Mouse (Mus musculus) spleen, adult 2 months (tissue): Measurements from ENCODE around the gene Jakmip3. TPM values are rescaled to one million over a fixed set of nuclear protein-coding genes. Genes with fewer than 3 reads are reported as not detected.

Experiments used
- DNase-seq, 2 experiments: peaks; one replicate each; pipeline versions ENCODE4 v3.0.0 to v3.0.0-alpha.2; 2012 to 2021; ENCODE audit warnings: low spot score in 2 of 2, low read depth in 1 of 2
- H3K27ac ChIP-seq: fragments of 200-500 bp; 2 replicates; pipeline ENCODE4 v1.5.1; 2012; ENCODE audit warnings: low read length, inconsistent platforms; ENCODE audit not compliant: insufficient read depth
- H3K27me3 ChIP-seq: fragments of 200-500 bp; 2 replicates; pipeline ENCODE4 v1.6.1; 2012; ENCODE audit warnings: mild to moderate bottlenecking, moderate library complexity, low read length, inconsistent platforms; ENCODE audit not compliant: control insufficient read depth, insufficient read depth
- H3K36me3 ChIP-seq: fragments of 200-500 bp; 2 replicates; pipeline ENCODE4 v1.6.1; 2012; ENCODE audit warnings: mild to moderate bottlenecking, low read length, inconsistent platforms; ENCODE audit not compliant: control insufficient read depth, insufficient read depth
- H3K4me1 ChIP-seq: fragments of 200-500 bp; 2 replicates; pipeline ENCODE4 v1.6.1; 2011; ENCODE audit warnings: inconsistent platforms; ENCODE audit not compliant: control insufficient read depth, insufficient read depth, insufficient read length
- H3K4me3 ChIP-seq: fragments of 200-500 bp; 2 replicates; pipeline ENCODE4 v1.5.1; 2011; ENCODE audit warnings: mild to moderate bottlenecking, inconsistent platforms; ENCODE audit not compliant: insufficient read depth, insufficient read length; ENCODE audit errors: extremely low read depth
- CTCF ChIP-seq: fragments of 200-500 bp; IDR thresholded peaks from 2 replicates; pipeline ENCODE4 v1.5.1; 2011; ENCODE audit warnings: mild to moderate bottlenecking, inconsistent platforms; ENCODE audit not compliant: insufficient read depth, insufficient read length, insufficient replicate concordance; ENCODE audit errors: extremely low read depth
- POLR2A ChIP-seq: fragments of 200-500 bp; IDR thresholded peaks from 2 replicates; pipeline ENCODE4 v1.6.1; 2011; ENCODE audit warnings: low read depth, low read length, inconsistent platforms
- WGBS: fragments of 180-500 bp; shearing (Covaris S2); methylation state at CpG from one replicate; pipeline ENCODE4 v1.1.7; 2018; 5-methylcytosine and 5-hydroxymethylcytosine counted together
- polyA plus RNA-seq: library from polyadenylated mRNA; depleted of rRNA; stranded (reverse); fragments of >200 nt; gene quantifications from 2 replicates; pipeline ENCODE4 v1.2.3, GENCODE M21; 2012

The Jakmip3 gene
- polyA plus RNA-seq, 1 experiment = 0.37 TPM

GRCm38 (mm10) chr7:139021326-139021725, 80.8 kb downstream of the Jakmip3 start:
- 82% methylated on average over 1 of the region's 1 CpGs for WGBS
- H3K4me3 ChIP-seq = no peak overlapping the region
- TF ChIP-seq POLR2A = no peak
- TF ChIP-seq CTCF = no peak
- H3K36me3 ChIP-seq = no peaks in the 10 kb centered on the region
- no peak overlapping the region for H3K27ac ChIP-seq
- H3K4me1 ChIP-seq = peaks cover 3% of the 10 kb centered on the region; the same call in 1 of the 2 replicates
- no peak for DNase-seq
- no peaks in the 10 kb centered on the region for H3K27me3 ChIP-seq

GRCm38 (mm10) chr7:139027136-139027535, 86.6 kb downstream of the Jakmip3 start:
- 67% methylated on average over 5 of the region's 5 CpGs for WGBS
- Histone ChIP-seq H3K4me3 (no peak overlapping the region), H3K36me3 (no peaks in the 10 kb centered on the region), H3K27me3 (no peaks in the 10 kb centered on the region), H3K4me1 (no peaks in the 10 kb centered on the region), H3K27ac (no peak overlapping the region)
- no peak for TF ChIP-seq CTCF
- no peak for TF ChIP-seq POLR2A
- no peak for DNase-seq

- H3K4me1 ChIP-seq = no peaks in the 10 kb centered on the region
- TF ChIP-seq CTCF (no peak), POLR2A (no peak)
- no peak overlapping the region for H3K4me3 ChIP-seq
- H3K36me3 ChIP-seq = no peaks in the 10 kb centered on the region
- 88% methylated on average over 4 of the region's 4 CpGs for WGBS
- no peaks in the 10 kb centered on the region for H3K27me3 ChIP-seq
- H3K27ac ChIP-seq = no peak overlapping the region
- no peak for DNase-seq
These were observed 90.7 kb downstream of the Jakmip3 start for GRCm38 (mm10) chr7:139031215-139031614.

- H3K4me3 ChIP-seq = no peak overlapping the region
- 67% methylated on average over 4 of the region's 4 CpGs for WGBS
- no peaks in the 10 kb centered on the region for H3K4me1 ChIP-seq
- H3K27ac ChIP-seq = no peak overlapping the region
- no peaks in the 10 kb centered on the region for H3K36me3 ChIP-seq
- no peak for DNase-seq
- H3K27me3 ChIP-seq = no peaks in the 10 kb centered on the region
- TF ChIP-seq POLR2A (no peak), CTCF (no peak)
These were observed 122.9 kb downstream of the Jakmip3 start for GRCm38 (mm10) chr7:139063406-139063805.

GRCm38 (mm10) chr7:139068182-139068623, 127.7 kb downstream of the Jakmip3 start:
- WGBS = 0% methylated on average over 2 of the region's 2 CpGs
- H3K27ac ChIP-seq = no peak overlapping the region
- no peak for DNase-seq
- H3K27me3 ChIP-seq = no peaks in the 10 kb centered on the region
- TF ChIP-seq CTCF = peak; percentile 46; the same call in 1 of the 2 replicates
- no peak for TF ChIP-seq POLR2A
- no peaks in the 10 kb centered on the region for H3K4me1 ChIP-seq
- no peaks in the 10 kb centered on the region for H3K36me3 ChIP-seq
- H3K4me3 ChIP-seq = no peak overlapping the region

GRCm38 (mm10) chr7:139074189-139074588, 133.7 kb downstream of the Jakmip3 start:
- Histone ChIP-seq H3K36me3 (no peaks in the 10 kb centered on the region), H3K4me1 (no peaks in the 10 kb centered on the region), H3K4me3 (no peak overlapping the region), H3K27ac (no peak overlapping the region), H3K27me3 (no peaks in the 10 kb centered on the region)
- TF ChIP-seq CTCF = no peak
- TF ChIP-seq POLR2A = no peak
- 58% methylated on average over 6 of the region's 6 CpGs for WGBS
- no peak for DNase-seq

GRCm38 (mm10) chr7:139075054-139075794, 134.7 kb downstream of the Jakmip3 start:
- 76% methylated on average over 14 of the region's 14 CpGs for WGBS
- no peaks in the 10 kb centered on the region for H3K27me3 ChIP-seq
- TF ChIP-seq CTCF (no peak), POLR2A (no peak)

More at GRCm38 (mm10) chr7:139075054-139075794, 134.7 kb downstream of the Jakmip3 start:
- Histone ChIP-seq H3K27ac (no peak overlapping the region), H3K4me3 (no peak overlapping the region), H3K4me1 (no peaks in the 10 kb centered on the region), H3K36me3 (no peaks in the 10 kb centered on the region)
- no peak for DNase-seq
